Mouse (Mus musculus): ENCODE data around the gene Abhd4.

GRCm38 (mm10) chr14:54211755-54212154 lies 42.2 kb upstream of the Abhd4 start:
- TF ChIP-seq MAX (IDR thresholded peaks at IDR 0.05; ENCODE audit: low read depth), result no peak
- TF ChIP-seq POLR2A (IDR thresholded peaks at IDR 0.05; ENCODE audit: insufficient read length, low read depth), result no peak
- TF ChIP-seq E2F4 (IDR thresholded peaks at IDR 0.05; ENCODE audit: insufficient read depth), result no peak
- no peak for TF ChIP-seq POLR2AphosphoS2 (IDR thresholded peaks at IDR 0.05; ENCODE audit: insufficient read length, low read depth)
- no peak for TF ChIP-seq MYOG (IDR thresholded peaks at IDR 0.05; ENCODE audit: control insufficient read depth in 1 of 3, insufficient read depth in 1 of 3, insufficient read length in 2 of 3, low read depth in 2 of 3)
- no peak for TF ChIP-seq TCF12 (IDR thresholded peaks at IDR 0.05; ENCODE audit: insufficient read depth, poor library complexity, severe bottlenecking)
- TF ChIP-seq SRF (IDR thresholded peaks at IDR 0.05; ENCODE audit: control insufficient read depth, insufficient read length, low read depth), result no peak
- no peak for TF ChIP-seq TCF3 (IDR thresholded peaks at IDR 0.05; ENCODE audit: insufficient read length, low read depth)
- no peak for TF ChIP-seq MYOD1 (IDR thresholded peaks at IDR 0.05; ENCODE audit: control insufficient read depth in 1 of 3, insufficient read length in 2 of 3, low read depth in 2 of 3)

Data from myocyte (in vitro differentiated cells).